ENCODE assay signal across 23 mouse cellular contexts in the genomic region with DNA sequence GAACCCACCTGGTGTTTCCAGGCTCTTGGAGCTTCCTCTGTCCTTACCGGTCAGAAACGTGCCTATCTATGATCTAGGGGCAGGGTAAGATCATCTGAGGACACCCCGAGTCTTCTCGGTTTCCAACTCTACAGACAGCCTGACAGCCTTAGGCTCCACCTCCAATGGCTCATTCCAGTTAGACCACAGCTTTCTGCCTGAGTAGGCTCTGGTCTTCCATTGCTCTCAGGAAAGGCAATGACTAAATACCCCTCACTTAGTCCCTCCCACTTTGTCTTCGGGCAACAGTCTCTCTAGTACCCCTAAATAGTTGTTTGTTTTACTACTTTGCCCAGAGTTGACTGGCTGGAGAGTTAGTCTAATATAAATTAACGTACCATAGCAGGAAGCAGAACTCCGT. TPM values are rescaled to one million over a fixed set of nuclear protein-coding genes. Genes with fewer than 3 reads are reported as not detected.
DNase-seq lines count a peak whose midpoint lies in the region; ATAC-seq and TF ChIP-seq lines count a peak whose summit lies in the region.
"Had no signal": no experiment of that assay in that cellular context is flagged by ENCODE, and none has a peak within 500 bp of the region (broad histone marks: within the 10 kb centered on the region; RNA-seq: fewer than 3 reads in every experiment).

No protein-coding gene starts in this region.

- TF ChIP-seq CTCF in CH12.LX (conservative IDR thresholded peaks at IDR 0.05 in 1 of 2, IDR thresholded peaks at IDR 0.05 in 1 of 2; ENCODE audit: low read depth in 2 of 2, low read length in 2 of 2) (no peak), Patski (IDR thresholded peaks at IDR 0.05) (no peak)

- TF ChIP-seq POLR2A in CH12.LX (IDR thresholded peaks at IDR 0.05; ENCODE audit: low read depth, low read length): no peak

- no peak overlapping the region for H3K9ac ChIP-seq in kidney, embryonic 15.5 days
- H3K9ac ChIP-seq in CH12.LX (ENCODE audit: insufficient read depth, low read depth): no peak overlapping the region
- H3K9ac ChIP-seq: embryonic facial prominence, embryonic 12.5 days; embryonic facial prominence, embryonic 15.5 days; forebrain, embryonic 12.5 days; forebrain, embryonic 15.5 days; heart, embryonic 13.5 days; hindbrain, embryonic 12.5 days; hindbrain, embryonic 15.5 days had no signal

- no peak overlapping the region for H3K27ac ChIP-seq in kidney, embryonic 15.5 days
- H3K27ac ChIP-seq in CH12.LX (ENCODE audit: insufficient read depth, low read depth): no peak overlapping the region
- H3K27ac ChIP-seq: embryonic facial prominence, embryonic 12.5 days; embryonic facial prominence, embryonic 15.5 days; forebrain, embryonic 12.5 days; forebrain, embryonic 15.5 days; heart, adult 2 months; heart, embryonic 10.5 days; heart, embryonic 13.5 days; hindbrain, embryonic 12.5 days; hindbrain, embryonic 15.5 days had no signal

- no peak for TF ChIP-seq RAD21 in CH12.LX (IDR thresholded peaks at IDR 0.05; ENCODE audit: low read depth, low read length)

- dilution Hi-C loops in CH12.LX (cut with MboI; ENCODE audit: extremely low pct_ligation_motif_present, extremely low pct_unique_long_range_greater_than_20kb, low sequenced_read_pairs): no loop called here

- H3K4me2 ChIP-seq in kidney, embryonic 15.5 days: no peak overlapping the region
- H3K4me2 ChIP-seq in CH12.LX (ENCODE audit: insufficient read depth, low read depth, poor library complexity, severe bottlenecking): no peak overlapping the region
- H3K4me2 ChIP-seq: embryonic facial prominence, embryonic 12.5 days; embryonic facial prominence, embryonic 15.5 days; forebrain, embryonic 12.5 days; forebrain, embryonic 15.5 days; heart, embryonic 13.5 days; hindbrain, embryonic 12.5 days; hindbrain, embryonic 15.5 days had no signal

- H3K27me3 ChIP-seq in kidney, embryonic 15.5 days: no peaks in the 10 kb centered on the region
- H3K27me3 ChIP-seq in CH12.LX (replicated peaks) (no peaks in the 10 kb centered on the region), Patski (no peaks in the 10 kb centered on the region)
- H3K27me3 ChIP-seq: embryonic facial prominence, embryonic 12.5 days; embryonic facial prominence, embryonic 15.5 days; forebrain, embryonic 12.5 days; forebrain, embryonic 15.5 days; heart, embryonic 13.5 days; hindbrain, embryonic 12.5 days; hindbrain, embryonic 15.5 days had no signal

- WGBS in kidney, embryonic 15.5 days: 51% methylated on average over 7 of the region's 7 CpGs

- H3K79me2 ChIP-seq in CH12.LX (replicated peaks; ENCODE audit: control insufficient read depth, extremely low read depth, insufficient read depth, poor library complexity, severe bottlenecking): no peaks in the 10 kb centered on the region

- POLR2A ChIA-PET in Patski (lab: Charles Lee): no interaction called here

- H3K4me1 ChIP-seq in kidney, embryonic 15.5 days: peaks cover 9% of the 10 kb centered on the region; the same call in 1 of the 2 replicates
- H3K4me1 ChIP-seq in CH12.LX (ENCODE audit: control insufficient read depth in 1 of 2, insufficient read depth in 2 of 2): peaks cover 6 to 27% of the 10 kb centered on the region in 2 experiments
- H3K4me1 ChIP-seq: embryonic facial prominence, embryonic 12.5 days; forebrain, embryonic 12.5 days had no signal

- CTCF ChIA-PET in Patski (lab: Charles Lee): interaction anchor here (1.4 kb wide), 1 partner anchor 9 kb away, joined by 5 read pairs; no protein-coding TSS in a partner anchor

- TF ChIP-seq EP300 in CH12.LX (IDR thresholded peaks at IDR 0.05; ENCODE audit: low read length): no peak

- no peaks in the 10 kb centered on the region for H3K9me3 ChIP-seq in kidney, embryonic 15.5 days (replicated peaks)
- H3K9me3 ChIP-seq in CH12.LX (replicated peaks; ENCODE audit: low read length): no peaks in the 10 kb centered on the region
- H3K9me3 ChIP-seq: embryonic facial prominence, embryonic 12.5 days; embryonic facial prominence, embryonic 15.5 days; forebrain, embryonic 12.5 days; forebrain, embryonic 15.5 days; heart, embryonic 10.5 days; heart, embryonic 13.5 days; hindbrain, embryonic 12.5 days; hindbrain, embryonic 15.5 days had no signal

- no peak overlapping the region for H3K4me3 ChIP-seq in kidney, embryonic 15.5 days (replicated peaks)
- no peak overlapping the region for H3K4me3 ChIP-seq in CH12.LX (replicated peaks in 1 of 3; ENCODE audit: low read depth in 2 of 3, low read length in 2 of 3, poor library complexity in 1 of 3)
- H3K4me3 ChIP-seq: embryonic facial prominence, embryonic 12.5 days; embryonic facial prominence, embryonic 15.5 days; erythroblast, embryonic 14.5 days; forebrain, embryonic 12.5 days; forebrain, embryonic 15.5 days; heart, adult 2 months; heart, embryonic 10.5 days; heart, embryonic 13.5 days; hindbrain, embryonic 12.5 days; hindbrain, embryonic 15.5 days had no signal

- peaks cover 8% of the 10 kb centered on the region for H3K36me3 ChIP-seq in kidney, embryonic 15.5 days
- peaks cover 2 to 30% of the 10 kb centered on the region in 2 experiments for H3K36me3 ChIP-seq in CH12.LX (replicated peaks in 1 of 2; ENCODE audit: control insufficient read depth in 1 of 2, insufficient read depth in 1 of 2, low read length in 1 of 2)
- H3K36me3 ChIP-seq: embryonic facial prominence, embryonic 12.5 days; forebrain, embryonic 12.5 days; forebrain, embryonic 15.5 days; hindbrain, embryonic 15.5 days had no signal

- peak; percentile 54 for ATAC-seq in kidney, embryonic 15.5 days (replicated peaks; ENCODE audit: low FRiP score)
- peak; percentile 89 for ATAC-seq in Patski
- ATAC-seq in megakaryocyte progenitor cell, adult 5-6 weeks (replicated peaks; ENCODE audit: poor library complexity): peak; percentile 57
- no peak for ATAC-seq in erythroblast, adult 5-6 weeks (replicated peaks; ENCODE audit: low FRiP score, poor library complexity, severe bottlenecking)
- ATAC-seq: forebrain, embryonic 15.5 days had no signal

- in situ Hi-C loops in CH12.LX (cut with MboI; ENCODE audit: low pct_ligation_motif_present, low pct_unique_long_range_greater_than_20kb, low sequenced_read_pairs): loop anchor here (5.0 kb wide), 1 partner anchor 35 kb away; no protein-coding TSS in a partner anchor
- in situ Hi-C loops in Patski (cut with MboI; ENCODE audit: low pct_unique_long_range_greater_than_20kb): loop anchor here (25.0 kb wide), 1 partner anchor 780 kb away; no protein-coding TSS in a partner anchor

- DNase-seq in kidney, postnatal 25 days: no peak
- DNase-seq in CH12.LX (ENCODE audit: extremely low read depth) (peak; percentile 55), Patski (ENCODE audit: low read depth, low spot score) (peak; percentile 25)
- no peak for DNase-seq in left cerebral cortex, adult 8-10 months (ENCODE audit: low spot score in 2 of 2)
- DNase-seq: adrenal gland, postnatal 10 days; B cell, adult 2 months; cerebellum, adult 18-20 months; cerebellum, adult 9-10 months; cerebellum, postnatal 14 days; gastrocnemius, postnatal 25 days; heart, adult 2 months had no signal

TF ChIP-seq in CH12.LX, 34 proteins besides CTCF, POLR2A, EP300 and RAD21:
- TF ChIP-seq MAZ (IDR thresholded peaks at IDR 0.05; ENCODE audit: low read depth, low read length) (no peak), USF2 (conservative IDR thresholded peaks at IDR 0.05; ENCODE audit: low read depth, low read length) (no peak), CHD2 (IDR thresholded peaks at IDR 0.05; ENCODE audit: low read length) (no peak), TBP (conservative IDR thresholded peaks at IDR 0.05; ENCODE audit: low read depth, low read length) (no peak), USF1 (IDR thresholded peaks at IDR 0.05; ENCODE audit: low read depth, low read length) (no peak), GABPA (IDR thresholded peaks at IDR 0.05; ENCODE audit: insufficient replicate concordance, low read depth, low read length) (no peak), IRF4 (IDR thresholded peaks at IDR 0.05; ENCODE audit: low read depth, low read length) (no peak), KAT2A (IDR thresholded peaks at IDR 0.05; ENCODE audit: insufficient replicate concordance, low read length) (no peak), ZC3H11A (IDR thresholded peaks at IDR 0.05; ENCODE audit: low read depth, low read length) (no peak), MAX (IDR thresholded peaks at IDR 0.05; ENCODE audit: low read length) (no peak), RCOR1 (conservative IDR thresholded peaks at IDR 0.05; ENCODE audit: low read depth, low read length) (no peak), NRF1 (IDR thresholded peaks at IDR 0.05; ENCODE audit: low read depth, low read length) (no peak), CHD1 (IDR thresholded peaks at IDR 0.05; ENCODE audit: low read depth, low read length) (no peak), SMC3 (IDR thresholded peaks at IDR 0.05; ENCODE audit: low read depth, low read length) (no peak), JUN (IDR thresholded peaks at IDR 0.05; ENCODE audit: insufficient read depth, low read depth, low read length) (no peak), SIN3A (IDR thresholded peaks at IDR 0.05; ENCODE audit: low read length) (no peak), PAX5 (IDR thresholded peaks at IDR 0.05; ENCODE audit: low read length) (no peak), ZMIZ1 (IDR thresholded peaks at IDR 0.05; ENCODE audit: low read depth, low read length) (no peak), NELFE (IDR thresholded peaks at IDR 0.05; ENCODE audit: low read depth, low read length) (no peak)

RNA-seq across cellular contexts. Expression of a gene that starts 30.8 kb away (rescaled TPM):
- polyA plus RNA-seq in kidney, embryonic 15.5 days (2015; fragmentation: Nextera tagmentation; extraction: Ambion mirVana): 1.8 and 2.3 TPM in 2 replicates
- total RNA-seq in CH12.LX (2012; rRNA removed) (12.3 and 18.6 TPM in 2 replicates), CH12.LX (2014; rRNA removed) (19.1 and 21.7 TPM in 2 replicates)
- polyA plus RNA-seq in CH12.LX (2012; ENCODE audit: insufficient read length, low read depth) (30.6 and 33.8 TPM in 2 replicates), Patski (2021) (not detected)
- total RNA-seq in megakaryocyte progenitor cell, adult 5-6 weeks (2015): 21.6 and 34.9 TPM in 2 replicates
- total RNA-seq in megakaryocyte progenitor cell, adult 5-6 weeks (2017): 22.0 and 22.2 TPM in 2 replicates
- total RNA-seq in erythroblast, adult 5-6 weeks (2015; ENCODE audit: low replicate concordance): 9.6 and 13.3 TPM in 2 replicates
- 1.4 and 3.7 TPM in 2 replicates for total RNA-seq in erythroblast, adult 5-6 weeks (2017; ENCODE audit: low replicate concordance)
- under 1 TPM in 3 of 4 experiments, not detected in 1; 0.72 to 0.84 (median 0.78) TPM for total RNA-seq in left cerebral cortex, adult 8-10 months (2022)
- total RNA-seq: gastrocnemius, postnatal 25 days had no signal
- polyA plus RNA-seq: erythroblast, embryonic 14.5 days; forebrain, embryonic 12.5 days; forebrain, embryonic 15.5 days had no signal

Comparison
In these comparisons a context has a peak if more than half of its experiments do, and no peak if none do; other contexts are left out.
1. DNase-seq: peak in CH12.LX (single experiment) and Patski (single experiment); none in kidney, postnatal 25 days (0 of 2) and left cerebral cortex, adult 8-10 months (0 of 2).